Mouse (Mus musculus): ENCODE measurements around the gene B3gntl1. TPM values are rescaled to one million over a fixed set of nuclear protein-coding genes. Genes with fewer than 3 reads are reported as not detected.

The B3gntl1 gene
- polyA plus RNA-seq, 1 experiment from 2014 or later, result 2.3 TPM

- H3K27ac ChIP-seq, result peak within 1 kb of the TSS; percentile 99
- peak within 1 kb of the TSS; percentile 100 for H3K4me3 ChIP-seq (ENCODE audit: inconsistent target)
- 98% methylated on average over 5 of the region's 5 CpGs for WGBS (ENCODE audit: missing documents)
- H3K79me2 ChIP-seq (ENCODE audit: inconsistent target), result peaks cover 67% of the 10 kb centered on the region
- no peaks in the 10 kb centered on the region for H3K36me3 ChIP-seq (ENCODE audit: inconsistent target)
These were observed 28.3 kb upstream of the B3gntl1 start, which contains the start of gene Metrnl for GRCm38 (mm10) chr11:121701244-121701643. Gene Metrnl (plus strand): TSS chr11:121701544.

GRCm38 (mm10) chr11:121698381-121698955 lies 25.5 kb upstream of the B3gntl1 start:
- H3K36me3 ChIP-seq (ENCODE audit: inconsistent target), result no peaks in the 10 kb centered on the region
- WGBS (ENCODE audit: missing documents), result 90% methylated on average over 3 of the region's 5 CpGs
- H3K27ac ChIP-seq, result peak overlapping the region; percentile 57

GRCm38 (mm10) chr11:121697271-121697670 lies 24.3 kb upstream of the B3gntl1 start:
- no peak overlapping the region for H3K4me3 ChIP-seq (ENCODE audit: inconsistent target)
- WGBS (ENCODE audit: missing documents), result 78% methylated on average over 3 of the region's 4 CpGs
- H3K27ac ChIP-seq, result peak overlapping the region; percentile 57
- no peaks in the 10 kb centered on the region for H3K36me3 ChIP-seq (ENCODE audit: inconsistent target)
- H3K79me2 ChIP-seq (ENCODE audit: inconsistent target), result peaks cover 27% of the 10 kb centered on the region

More at GRCm38 (mm10) chr11:121698381-121698955, 25.5 kb upstream of the B3gntl1 start:
- peaks cover 39% of the 10 kb centered on the region for H3K79me2 ChIP-seq (ENCODE audit: inconsistent target)
- no peak overlapping the region for H3K4me3 ChIP-seq (ENCODE audit: inconsistent target)

GRCm38 (mm10) chr11:121695304-121696064 lies 22.5 kb upstream of the B3gntl1 start:
- H3K27ac ChIP-seq, result no peak overlapping the region
- peaks cover 12% of the 10 kb centered on the region for H3K79me2 ChIP-seq (ENCODE audit: inconsistent target)
- no peak overlapping the region for H3K4me3 ChIP-seq (ENCODE audit: inconsistent target)
- WGBS (ENCODE audit: missing documents), result 95% methylated on average over 5 of the region's 5 CpGs
- H3K36me3 ChIP-seq (ENCODE audit: inconsistent target), result no peaks in the 10 kb centered on the region

- WGBS (ENCODE audit: missing documents), result 49% methylated on average over 2 of the region's 2 CpGs
- no peak overlapping the region for H3K4me3 ChIP-seq (ENCODE audit: inconsistent target)
- no peaks in the 10 kb centered on the region for H3K79me2 ChIP-seq (ENCODE audit: inconsistent target)
- H3K27ac ChIP-seq, result no peak overlapping the region
- H3K36me3 ChIP-seq (ENCODE audit: inconsistent target), result no peaks in the 10 kb centered on the region
These were observed 15.1 kb upstream of the B3gntl1 start for GRCm38 (mm10) chr11:121688024-121688423.

GRCm38 (mm10) chr11:121686674-121687073 lies 13.7 kb upstream of the B3gntl1 start:
- H3K27ac ChIP-seq, result peak overlapping the region; percentile 66
- no peaks in the 10 kb centered on the region for H3K79me2 ChIP-seq (ENCODE audit: inconsistent target)
- WGBS (ENCODE audit: missing documents), result 36% methylated on average over 5 of the region's 5 CpGs
- H3K4me3 ChIP-seq (ENCODE audit: inconsistent target), result no peak overlapping the region
- no peaks in the 10 kb centered on the region for H3K36me3 ChIP-seq (ENCODE audit: inconsistent target)

- no peaks in the 10 kb centered on the region for H3K36me3 ChIP-seq (ENCODE audit: inconsistent target)
- no peaks in the 10 kb centered on the region for H3K79me2 ChIP-seq (ENCODE audit: inconsistent target)
- H3K4me3 ChIP-seq (ENCODE audit: inconsistent target), result no peak overlapping the region
- 77% methylated on average over 4 of the region's 4 CpGs for WGBS (ENCODE audit: missing documents)
- H3K27ac ChIP-seq, result peak overlapping the region; percentile 66
These were observed 13.1 kb upstream of the B3gntl1 start for GRCm38 (mm10) chr11:121686091-121686490.

GRCm38 (mm10) chr11:121685491-121686001 lies 12.6 kb upstream of the B3gntl1 start:
- no peaks in the 10 kb centered on the region for H3K36me3 ChIP-seq (ENCODE audit: inconsistent target)
- WGBS (ENCODE audit: missing documents), result 89% methylated on average over 6 of the region's 6 CpGs

GRCm38 (mm10) chr11:121683243-121683642 lies 10.3 kb upstream of the B3gntl1 start:
- 74% methylated on average over 3 of the region's 3 CpGs for WGBS (ENCODE audit: missing documents)
- no peaks in the 10 kb centered on the region for H3K79me2 ChIP-seq (ENCODE audit: inconsistent target)
- no peak overlapping the region for H3K4me3 ChIP-seq (ENCODE audit: inconsistent target)
- no peaks in the 10 kb centered on the region for H3K36me3 ChIP-seq (ENCODE audit: inconsistent target)
- H3K27ac ChIP-seq, result no peak overlapping the region

More at GRCm38 (mm10) chr11:121685491-121686001, 12.6 kb upstream of the B3gntl1 start:
- Histone ChIP-seq H3K4me3 (ENCODE audit: inconsistent target) (no peak overlapping the region), H3K27ac (peak overlapping the region; percentile 66), H3K79me2 (ENCODE audit: inconsistent target) (no peaks in the 10 kb centered on the region)

GRCm38 (mm10) chr11:121680750-121681149 lies 7.8 kb upstream of the B3gntl1 start:
- Histone ChIP-seq H3K36me3 (ENCODE audit: inconsistent target) (no peaks in the 10 kb centered on the region), H3K27ac (peak overlapping the region; percentile 36), H3K4me3 (ENCODE audit: inconsistent target) (no peak overlapping the region), H3K79me2 (ENCODE audit: inconsistent target) (no peaks in the 10 kb centered on the region)
- WGBS (ENCODE audit: missing documents), result 19% methylated on average over 5 of the region's 5 CpGs

GRCm38 (mm10) chr11:121679581-121679980 lies 6.6 kb upstream of the B3gntl1 start:
- Histone ChIP-seq H3K4me3 (ENCODE audit: inconsistent target) (no peak overlapping the region), H3K27ac (peak overlapping the region; percentile 36), H3K36me3 (ENCODE audit: inconsistent target) (no peaks in the 10 kb centered on the region), H3K79me2 (ENCODE audit: inconsistent target) (no peaks in the 10 kb centered on the region)
- 77% methylated on average over 2 of the region's 2 CpGs for WGBS (ENCODE audit: missing documents)

GRCm38 (mm10) chr11:121676836-121677235 lies 3.9 kb upstream of the B3gntl1 start:
- Histone ChIP-seq H3K79me2 (ENCODE audit: inconsistent target) (no peaks in the 10 kb centered on the region; the same call in 1 of the 2 replicates), H3K4me3 (ENCODE audit: inconsistent target) (no peak overlapping the region), H3K27ac (no peak overlapping the region), H3K36me3 (ENCODE audit: inconsistent target) (no peaks in the 10 kb centered on the region)
- WGBS (ENCODE audit: missing documents), result 100% methylated on average over 2 of the region's 2 CpGs

GRCm38 (mm10) chr11:121673629-121674028 lies 676 bp upstream of the B3gntl1 start:
- peak overlapping the region; percentile 14; the same call in 1 of the 2 replicates for H3K4me3 ChIP-seq (ENCODE audit: inconsistent target)
- peak overlapping the region; percentile 86 for H3K27ac ChIP-seq
- H3K79me2 ChIP-seq (ENCODE audit: inconsistent target), result no peaks in the 10 kb centered on the region; the same call in 1 of the 2 replicates
- 0 out of 2 replicates have a peak, but pooled peaks cover 5% of the 10 kb centered on the region for H3K36me3 ChIP-seq (ENCODE audit: inconsistent target)
- 61% methylated on average over 7 of the region's 7 CpGs for WGBS (ENCODE audit: missing documents)

- Histone ChIP-seq H3K27ac (peak overlapping the region; percentile 66), H3K4me3 (ENCODE audit: inconsistent target) (peak overlapping the region; percentile 74), H3K79me2 (ENCODE audit: inconsistent target) (no peaks in the 10 kb centered on the region; the same call in 1 of the 2 replicates), H3K36me3 (ENCODE audit: inconsistent target) (peaks cover 11% of the 10 kb centered on the region; the same call in 1 of the 2 replicates)
- 1% methylated on average over 22 of the region's 22 CpGs for WGBS (ENCODE audit: missing documents)
These were observed 502 bp downstream of the B3gntl1 start for GRCm38 (mm10) chr11:121672312-121672989.
